ENCODE assay signal across 14 mouse cellular contexts in the genomic region with DNA sequence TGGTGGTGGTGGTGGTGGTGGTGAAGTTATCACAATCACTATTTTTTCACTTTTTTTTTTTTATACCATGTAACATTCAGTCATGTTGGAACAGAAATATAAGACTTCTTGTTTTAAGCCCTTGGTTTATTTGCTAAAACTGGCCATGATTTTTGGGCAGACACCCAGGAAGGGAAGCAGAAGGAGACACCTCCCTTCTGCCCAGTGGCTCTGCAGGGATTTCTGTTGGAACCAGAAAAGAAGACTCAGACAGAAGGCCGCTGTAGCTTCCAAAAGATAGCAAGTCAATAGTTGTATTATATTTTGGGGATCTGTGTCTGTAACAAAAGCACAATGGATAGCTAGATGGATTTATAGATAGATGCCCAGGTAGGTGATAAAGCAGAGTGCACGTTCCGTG.
A peak's percentile ranks its signal among the peaks of the same experiment; 100 is the strongest.
DNase-seq lines count a peak whose midpoint lies in the region; ATAC-seq lines count a peak whose summit lies in the region.
"Had no signal": no experiment of that assay in that cellular context is flagged by ENCODE, and none has a peak within 500 bp of the region (broad histone marks: within the 10 kb centered on the region; RNA-seq: fewer than 3 reads in every experiment).

No protein-coding gene starts in this region.

- intact Hi-C loops in left cerebral cortex, postnatal 4 days (cut with DNase I): no loop called here

- peak; percentile 56; the same call in 1 of the 2 replicates for ATAC-seq in cerebellum, adult (ENCODE audit: insufficient number of reproducible peaks, low FRiP score, low TSS enrichment)
- no peak for ATAC-seq in inflammation-experienced regulatory T-cells, adult 6 months
- ATAC-seq: liver, postnatal 0 days had no signal

- DNase-seq in cerebellum, postnatal 4 days (ENCODE audit: low spot score in 2 of 2): no peak
- peak; percentile 61 for DNase-seq in right cerebral cortex, adult 18-20 months
- no peak for DNase-seq in right cerebral cortex, postnatal 25 days
- peak; percentile 29 for DNase-seq in left cerebral cortex, postnatal 4 days
- DNase-seq in urinary bladder, postnatal 36 days (ENCODE audit: low spot score in 2 of 2): no peak
- DNase-seq in testis, postnatal 10 days (ENCODE audit: low spot score): no peak
- DNase-seq: adrenal gland, postnatal 14 days; kidney, adult 11 months; kidney, postnatal 36 days; liver, postnatal 0 days; lung, postnatal 36 days; thymus, adult 18-20 months had no signal

Comparison
In these comparisons a context has a peak if more than half of its experiments do, and no peak if none do; other contexts are left out.
1. DNase-seq: peak in right cerebral cortex, adult 18-20 months (single experiment) and left cerebral cortex, postnatal 4 days (single experiment); none in cerebellum, postnatal 4 days (0 of 2), right cerebral cortex, postnatal 25 days (single experiment), urinary bladder, postnatal 36 days (0 of 2) and testis, postnatal 10 days (single experiment).